Mouse (Mus musculus) heart, adult 2 months (tissue): Measurements from ENCODE around the gene Epas1.

ENCODE experiments used
- CTCF ChIP-seq: fragments of 200-600 bp; IDR thresholded peaks from 2 replicates; pipeline ENCODE4 v1.8.1; 2022; ENCODE audit warnings: antibody characterized with exemption, mild to moderate bottlenecking, moderate library complexity
- EP300 ChIP-seq: fragments of 200-500 bp; IDR thresholded peaks from 2 replicates; pipeline ENCODE4 v1.6.1; 2011; ENCODE audit warnings: low read depth, low read length, control low read depth; ENCODE audit not compliant: insufficient read depth
- POLR2A ChIP-seq: fragments of 200-500 bp; IDR thresholded peaks from 2 replicates; pipeline ENCODE4 v1.6.1; 2011; ENCODE audit warnings: mild to moderate bottlenecking, low read depth, low read length, control low read depth; ENCODE audit not compliant: insufficient read depth

GRCm38 (mm10) chr17:86738477-86738876, 15.0 kb upstream of the Epas1 start:
- no peak for TF ChIP-seq CTCF
- no peak for TF ChIP-seq POLR2A
- TF ChIP-seq EP300: no peak
